Mouse (Mus musculus): Measurements from ENCODE around the gene Acap1. TPM values are rescaled to one million over a fixed set of nuclear protein-coding genes. Genes with fewer than 3 reads are reported as not detected.
"Not testable (repeated sequence)": the region's sequence is repeated elsewhere in the genome, so short reads cannot be mapped to it uniquely, and the experiment has no call there.

Gene Acap1
- polyA plus RNA-seq, 1 experiment from 2014 or later: 0.90 TPM

GRCm38 (mm10) chr11:69871822-69872221, 23.5 kb downstream of the Acap1 start:
- no peak for ATAC-seq (ENCODE audit: insufficient number of reproducible peaks, insufficient read depth, low FRiP score, low TSS enrichment, low read depth)
- no peaks in the 10 kb centered on the region for H3K36me3 ChIP-seq
- H3K27ac ChIP-seq: no peak overlapping the region
- H3K4me2 ChIP-seq: no peak overlapping the region
- whole genome bisulfite sequencing: 86% methylated on average over 7 of the region's 7 CpGs
- no peak overlapping the region for H3K4me3 ChIP-seq (replicated peaks)
- no peak overlapping the region for H3K9ac ChIP-seq (replicated peaks)
- H3K4me1 ChIP-seq (replicated peaks): peaks cover 10% of the 10 kb centered on the region; the same call in 1 of the 2 replicates
- no peaks in the 10 kb centered on the region for H3K9me3 ChIP-seq
- 0 out of 2 replicates have a peak, but pooled peaks cover 4% of the 10 kb centered on the region for H3K27me3 ChIP-seq

- Histone ChIP-seq H3K4me2 (no peak overlapping the region), H3K27me3 (0 out of 2 replicates have a peak, but pooled peaks cover 4% of the 10 kb centered on the region), H3K9ac (replicated peaks) (no peak overlapping the region), H3K4me1 (replicated peaks) (0 out of 2 replicates have a peak, but pooled peaks cover 4% of the 10 kb centered on the region), H3K27ac (no peak overlapping the region), H3K9me3 (no peaks in the 10 kb centered on the region), H3K4me3 (replicated peaks) (no peak overlapping the region), H3K36me3 (no peaks in the 10 kb centered on the region)
- WGBS: 88% methylated on average over 2 of the region's 2 CpGs
- ATAC-seq (ENCODE audit: insufficient number of reproducible peaks, insufficient read depth, low FRiP score, low TSS enrichment, low read depth): no peak
Observed at GRCm38 (mm10) chr11:69870289-69871069, 24.9 kb downstream of the Acap1 start.

GRCm38 (mm10) chr11:69867335-69867734, 28.0 kb downstream of the Acap1 start:
- Histone ChIP-seq H3K9me3 (no peaks in the 10 kb centered on the region), H3K27me3 (peaks cover 7% of the 10 kb centered on the region; the same call in 1 of the 2 replicates), H3K36me3 (no peaks in the 10 kb centered on the region), H3K9ac (replicated peaks) (no peak overlapping the region), H3K27ac (no peak overlapping the region), H3K4me2 (no peak overlapping the region), H3K4me3 (replicated peaks) (no peak overlapping the region), H3K4me1 (replicated peaks) (0 out of 2 replicates have a peak, but pooled peaks cover 4% of the 10 kb centered on the region)
- ATAC-seq (ENCODE audit: insufficient number of reproducible peaks, insufficient read depth, low FRiP score, low TSS enrichment, low read depth): no peak
- 70% methylated on average over 9 of the region's 9 CpGs for WGBS

GRCm38 (mm10) chr11:69865561-69865960, 29.8 kb downstream of the Acap1 start:
- Histone ChIP-seq H3K4me2 (no peak overlapping the region), H3K36me3 (no peaks in the 10 kb centered on the region), H3K27me3 (peaks cover 11% of the 10 kb centered on the region), H3K27ac (no peak overlapping the region), H3K4me1 (replicated peaks) (0 out of 2 replicates have a peak, but pooled peaks cover 4% of the 10 kb centered on the region), H3K9me3 (no peaks in the 10 kb centered on the region), H3K4me3 (replicated peaks) (no peak overlapping the region), H3K9ac (replicated peaks) (no peak overlapping the region)
- WGBS: 78% methylated on average over 9 of the region's 9 CpGs
- ATAC-seq (ENCODE audit: insufficient number of reproducible peaks, insufficient read depth, low FRiP score, low TSS enrichment, low read depth): no peak

GRCm38 (mm10) chr11:69864138-69864860, 31.0 kb downstream of the Acap1 start:
- Histone ChIP-seq H3K9ac (replicated peaks) (no peak overlapping the region), H3K27me3 (peaks cover 19% of the 10 kb centered on the region), H3K4me1 (replicated peaks) (no peaks in the 10 kb centered on the region), H3K4me3 (replicated peaks) (no peak overlapping the region), H3K9me3 (no peaks in the 10 kb centered on the region), H3K36me3 (no peaks in the 10 kb centered on the region), H3K27ac (no peak overlapping the region), H3K4me2 (no peak overlapping the region)
- ATAC-seq (ENCODE audit: insufficient number of reproducible peaks, insufficient read depth, low FRiP score, low TSS enrichment, low read depth): no peak
- 61% methylated on average over 8 of the region's 8 CpGs for WGBS

- not testable (repeated sequence) for H3K4me2 ChIP-seq; H3K4me1 ChIP-seq (replicated peaks); H3K9ac ChIP-seq (replicated peaks); ATAC-seq (ENCODE audit: insufficient number of reproducible peaks, insufficient read depth, low FRiP score, low TSS enrichment, low read depth); H3K27ac ChIP-seq; H3K4me3 ChIP-seq (replicated peaks); H3K36me3 ChIP-seq; H3K9me3 ChIP-seq
- WGBS: 81% methylated on average over 3 of the region's 3 CpGs
- H3K27me3 ChIP-seq: peaks cover 24% of the 10 kb centered on the region
Observed at GRCm38 (mm10) chr11:69863729-69864128, 31.6 kb downstream of the Acap1 start.

- 17% methylated on average over 30 of the region's 30 CpGs for WGBS
- Histone ChIP-seq H3K36me3 (no peaks in the 10 kb centered on the region), H3K9me3 (no peaks in the 10 kb centered on the region), H3K4me1 (replicated peaks) (peaks cover 7% of the 10 kb centered on the region), H3K9ac (replicated peaks) (no peak within 1 kb of the TSS), H3K4me2 (peak within 1 kb of the TSS; percentile 15), H3K4me3 (replicated peaks) (peak within 1 kb of the TSS; percentile 1; the same call in 1 of the 2 replicates), H3K27ac (no peak within 1 kb of the TSS), H3K27me3 (peaks cover 40% of the 10 kb centered on the region)
- ATAC-seq (ENCODE audit: insufficient number of reproducible peaks, insufficient read depth, low FRiP score, low TSS enrichment, low read depth): no peak
Observed at GRCm38 (mm10) chr11:69858113-69858998, 37.0 kb downstream of the Acap1 start, which contains the start of gene Tnk1. TSS of gene Tnk1 (minus strand) at chr11:69858730.

GRCm38 (mm10) chr11:69855347-69855746, 40.0 kb downstream of the Acap1 start:
- Histone ChIP-seq H3K9me3 (no peaks in the 10 kb centered on the region), H3K4me1 (replicated peaks) (peaks cover 12% of the 10 kb centered on the region), H3K27ac (no peak overlapping the region), H3K36me3 (peaks cover 22% of the 10 kb centered on the region), H3K9ac (replicated peaks) (no peak overlapping the region), H3K4me2 (peak overlapping the region; percentile 8; the same call in 1 of the 2 replicates), H3K27me3 (peaks cover 36% of the 10 kb centered on the region), H3K4me3 (replicated peaks) (peak overlapping the region; percentile 2; the same call in 1 of the 2 replicates)
- 17% methylated on average over 16 of the region's 16 CpGs for WGBS
- peak; percentile 60; the same call in 1 of the 2 replicates for ATAC-seq (ENCODE audit: insufficient number of reproducible peaks, insufficient read depth, low FRiP score, low TSS enrichment, low read depth)

GRCm38 (mm10) chr11:69854680-69855079, 40.7 kb downstream of the Acap1 start:
- H3K27me3 ChIP-seq: peaks cover 32% of the 10 kb centered on the region
- H3K4me3 ChIP-seq (replicated peaks): no peak overlapping the region
- H3K4me1 ChIP-seq (replicated peaks): peaks cover 14% of the 10 kb centered on the region
- H3K9me3 ChIP-seq: no peaks in the 10 kb centered on the region
- no peak overlapping the region for H3K4me2 ChIP-seq
- no peak for ATAC-seq (ENCODE audit: insufficient number of reproducible peaks, insufficient read depth, low FRiP score, low TSS enrichment, low read depth)
- peak overlapping the region; percentile 5; the same call in 1 of the 2 replicates for H3K27ac ChIP-seq
- peaks cover 29% of the 10 kb centered on the region for H3K36me3 ChIP-seq
- WGBS: 81% methylated on average over 10 of the region's 10 CpGs
- no peak overlapping the region for H3K9ac ChIP-seq (replicated peaks)

- ATAC-seq (ENCODE audit: insufficient number of reproducible peaks, insufficient read depth, low FRiP score, low TSS enrichment, low read depth): no peak
- peaks cover 14% of the 10 kb centered on the region for H3K4me1 ChIP-seq (replicated peaks)
- 60% methylated on average over 7 of the region's 7 CpGs for WGBS
- peaks cover 36% of the 10 kb centered on the region for H3K36me3 ChIP-seq
- peak overlapping the region; percentile 41; the same call in 1 of the 2 replicates for H3K27ac ChIP-seq
- no peak overlapping the region for H3K4me3 ChIP-seq (replicated peaks)
- peaks cover 25% of the 10 kb centered on the region for H3K27me3 ChIP-seq
- H3K9me3 ChIP-seq: no peaks in the 10 kb centered on the region
- no peak overlapping the region for H3K4me2 ChIP-seq
- no peak overlapping the region for H3K9ac ChIP-seq (replicated peaks)
Observed at GRCm38 (mm10) chr11:69853994-69854393, 41.3 kb downstream of the Acap1 start.

All from limb, embryonic 12.5 days (tissue).